Mouse (Mus musculus) NIH3T3 (cell line): ENCODE data around the gene Inf2.
A peak's percentile ranks its signal among the peaks of the same experiment; 100 is the strongest.

ENCODE experiments used
- DNase-seq: peaks from one replicate; pipeline ENCODE4 v3.0.0-alpha.2; 2012; ENCODE audit warnings: low read depth

The Inf2 gene

DNA sequence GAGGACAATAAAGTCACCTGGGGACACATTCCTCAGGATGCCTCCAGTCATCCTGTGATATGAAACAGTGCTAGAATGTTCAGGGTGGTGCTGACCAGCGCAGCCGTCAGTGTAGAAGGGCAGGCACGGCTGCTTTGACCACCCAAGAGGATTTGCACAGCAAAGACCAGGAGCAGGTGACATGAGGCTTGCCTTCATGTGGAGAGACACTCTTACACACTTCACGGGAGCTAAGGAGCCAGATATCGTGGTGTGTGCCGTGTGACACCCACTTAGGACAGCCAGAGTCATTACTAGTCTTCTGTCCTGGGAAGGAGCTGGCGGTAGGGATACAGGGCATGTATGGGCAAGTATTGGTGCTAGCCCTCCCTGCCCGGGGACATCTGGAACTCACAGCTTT is 18.4 kb upstream of the Inf2 start:
- no peak for DNase-seq

DNA sequence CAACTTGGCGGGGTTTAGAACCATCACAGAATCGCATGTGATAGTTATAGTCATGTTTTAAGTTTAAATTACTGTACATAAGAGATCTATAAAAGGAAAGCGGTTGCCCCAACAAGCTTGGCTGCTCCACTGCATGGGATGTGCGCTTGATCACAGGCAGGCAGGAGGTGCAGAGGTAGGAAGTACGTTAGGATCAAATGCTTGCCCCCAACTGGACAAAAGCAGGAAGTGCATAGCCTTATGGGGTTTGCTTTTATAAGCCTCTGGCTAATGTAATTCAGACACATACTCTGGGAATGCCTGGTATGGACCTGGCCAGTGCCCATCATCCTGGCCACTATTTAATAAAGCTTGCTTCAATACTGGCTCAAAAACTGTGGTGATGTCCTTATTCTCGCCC is 17.5 kb upstream of the Inf2 start:
- DNase-seq: peak; percentile 49

DNA sequence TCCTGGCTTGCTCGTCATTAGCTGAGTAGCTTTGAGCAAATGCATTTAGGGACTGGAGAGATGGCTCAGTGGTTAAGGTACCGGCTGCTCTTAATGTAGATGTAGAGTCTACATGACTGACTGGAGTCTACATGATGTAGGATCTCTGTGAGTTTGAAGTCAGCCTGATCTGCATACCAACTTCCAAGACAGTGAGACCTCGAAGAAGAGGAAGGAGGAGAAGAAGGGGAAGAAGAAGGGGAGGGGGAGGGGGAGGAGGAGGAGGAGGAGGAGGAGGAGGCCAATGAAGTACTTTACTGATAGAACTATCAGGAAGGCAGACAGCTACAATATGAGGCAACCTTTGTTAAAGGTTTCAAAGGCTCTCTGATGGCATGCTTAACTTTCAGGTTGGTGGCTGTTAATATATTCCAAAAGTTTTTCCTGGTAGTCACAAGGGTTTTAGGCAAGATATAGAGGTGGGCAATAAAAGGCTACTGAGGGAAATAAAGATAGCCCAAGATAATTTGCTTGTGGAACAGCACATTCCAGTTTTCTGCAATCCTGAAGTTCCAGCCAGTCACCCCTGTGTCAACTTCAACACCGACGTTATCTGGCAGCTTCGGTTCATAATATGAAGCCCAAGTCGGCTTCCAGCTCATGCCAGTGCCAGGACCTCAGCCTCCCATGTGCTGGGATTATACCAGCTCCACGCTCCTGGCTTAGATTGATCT is 13.2 kb upstream of the Inf2 start:
- no peak for DNase-seq

DNA sequence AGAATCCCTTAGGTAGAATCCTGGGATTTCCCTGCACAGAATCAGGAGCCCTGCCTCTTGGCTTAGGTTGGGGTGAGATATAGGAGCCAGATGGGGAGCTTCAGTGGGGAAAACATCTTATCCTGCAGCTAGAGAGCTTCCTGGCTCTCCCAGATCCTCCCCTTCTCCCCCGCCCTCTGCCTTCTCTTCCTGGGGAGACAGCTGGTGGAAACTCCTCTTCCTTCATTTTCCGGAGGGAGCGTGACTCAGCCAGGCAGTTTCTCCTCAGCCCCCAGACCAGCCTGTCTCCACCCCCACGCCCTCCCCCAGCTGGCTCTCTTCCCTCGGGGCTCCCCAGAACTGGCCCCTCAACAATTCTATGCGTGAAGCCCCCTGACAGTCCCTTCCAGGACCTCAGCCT is 12.2 kb upstream of the Inf2 start:
- peak; percentile 86 for DNase-seq

DNA sequence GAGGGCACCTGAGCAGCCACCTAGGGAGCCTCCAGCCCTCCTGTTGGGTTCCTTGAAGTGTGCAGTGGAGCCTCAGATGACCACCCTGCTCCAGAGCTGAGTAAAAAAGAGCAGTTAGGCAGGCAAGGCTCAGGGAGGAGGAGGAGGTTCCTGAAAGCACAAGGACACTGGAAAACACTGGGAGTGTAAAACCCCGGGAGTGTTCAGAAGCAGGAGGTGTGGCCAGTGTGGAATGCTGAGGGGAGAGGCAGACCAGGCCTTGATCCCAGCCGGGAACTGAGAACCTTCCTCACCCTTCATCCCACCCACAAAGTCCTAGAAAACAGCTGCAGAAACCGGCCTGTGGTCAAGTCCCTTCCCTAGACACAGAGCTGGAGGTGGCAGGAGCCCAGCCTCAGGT is 11.8 kb upstream of the Inf2 start:
- peak; percentile 76 for DNase-seq

DNA sequence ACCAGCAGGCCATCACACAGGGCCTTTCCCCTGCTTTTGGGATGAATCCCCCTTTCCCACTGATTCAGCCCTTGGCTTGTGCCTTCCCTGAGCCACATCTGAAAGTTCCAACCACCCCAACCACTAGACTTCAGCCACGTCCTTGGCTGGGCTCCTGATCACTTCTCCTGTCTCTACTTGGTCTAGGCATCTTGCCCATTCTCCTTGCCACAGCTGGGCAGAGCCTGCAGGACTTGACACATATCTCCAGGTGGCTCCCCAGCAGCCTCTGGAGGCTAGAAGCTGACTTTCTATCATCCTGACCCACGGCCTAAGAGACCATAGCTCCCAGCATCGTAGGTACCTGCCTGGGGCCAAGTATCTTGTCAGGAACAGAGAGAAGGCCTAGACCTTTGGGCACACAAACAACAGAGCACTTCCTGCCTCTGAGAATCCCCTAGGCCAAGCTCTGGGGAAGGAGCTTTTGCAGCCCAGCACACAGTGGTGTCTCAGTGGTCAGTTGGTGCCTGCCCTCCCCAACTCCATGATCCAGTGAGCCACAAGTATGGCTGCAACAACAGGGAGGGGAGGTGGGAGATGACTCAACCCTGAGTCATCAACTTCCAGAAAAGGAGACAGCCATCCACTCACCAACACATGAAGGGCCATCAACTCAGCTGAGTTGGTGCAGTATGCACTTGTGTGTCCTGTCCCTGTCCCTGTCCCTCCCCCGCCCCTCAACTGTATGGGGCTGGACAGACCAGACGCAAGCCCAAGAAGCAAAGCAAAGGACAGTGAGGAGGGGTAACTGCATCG is 10.1 kb upstream of the Inf2 start:
- DNase-seq: peak; percentile 92

DNA sequence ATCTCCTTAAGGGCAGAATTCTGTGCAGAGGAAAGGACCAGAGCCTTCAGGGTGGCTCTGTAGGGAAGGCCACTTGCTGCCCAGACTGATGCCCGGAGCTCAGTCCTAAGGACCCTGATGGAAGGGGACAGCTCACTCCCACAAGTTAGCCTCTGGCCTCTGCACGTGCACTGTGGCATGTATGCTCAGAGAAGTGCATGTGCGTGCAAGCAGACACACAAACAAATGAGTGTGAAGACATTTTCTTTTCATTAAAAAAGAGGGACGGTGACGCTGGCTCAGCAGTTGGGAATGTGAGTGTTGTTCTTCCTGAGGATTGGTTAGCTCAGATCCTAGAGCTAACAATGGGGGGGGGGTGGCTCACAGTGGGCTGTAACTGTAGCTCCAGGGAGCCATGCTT is 9.2 kb upstream of the Inf2 start:
- peak; percentile 72 for DNase-seq

DNA sequence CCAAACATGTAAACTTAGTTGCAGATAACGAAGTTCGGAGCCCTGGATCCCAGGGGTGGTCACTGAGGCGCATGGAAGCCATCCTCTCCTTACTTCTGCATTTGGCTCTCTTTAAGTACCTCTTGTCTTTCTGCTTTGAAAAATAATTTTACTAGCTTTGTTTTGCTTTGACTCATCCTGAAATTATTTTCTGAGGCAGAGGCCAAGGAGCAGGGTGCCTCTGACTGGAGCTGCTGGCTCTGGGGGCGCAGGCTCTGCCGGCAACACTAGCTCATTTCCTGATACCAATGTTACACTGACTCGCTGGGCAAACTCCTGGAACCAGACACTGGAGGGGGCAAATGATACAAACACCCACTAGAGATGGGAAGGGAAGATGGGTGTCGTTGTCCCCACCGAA is 8.7 kb upstream of the Inf2 start:
- DNase-seq: peak; percentile 74

DNA sequence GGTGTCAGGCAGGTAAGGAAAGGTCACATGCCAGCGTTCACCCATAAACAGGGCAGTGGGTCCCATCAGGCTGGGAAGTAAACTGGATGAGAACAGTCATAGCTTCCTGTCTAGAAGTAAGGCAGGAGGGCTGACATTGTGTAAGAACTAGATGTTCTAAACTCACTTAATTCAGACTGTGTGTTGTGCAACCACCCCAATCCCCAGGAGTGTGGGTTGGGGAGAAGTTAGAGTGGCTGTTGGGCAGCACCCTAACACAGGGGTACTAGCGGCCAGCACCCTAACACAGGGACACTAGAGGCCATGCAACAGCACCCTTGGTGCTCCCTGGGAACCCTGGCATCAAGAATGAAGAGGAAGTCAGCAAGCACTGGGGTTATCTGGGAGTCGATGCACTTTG is 7.5 kb upstream of the Inf2 start:
- DNase-seq: peak; percentile 78

DNA sequence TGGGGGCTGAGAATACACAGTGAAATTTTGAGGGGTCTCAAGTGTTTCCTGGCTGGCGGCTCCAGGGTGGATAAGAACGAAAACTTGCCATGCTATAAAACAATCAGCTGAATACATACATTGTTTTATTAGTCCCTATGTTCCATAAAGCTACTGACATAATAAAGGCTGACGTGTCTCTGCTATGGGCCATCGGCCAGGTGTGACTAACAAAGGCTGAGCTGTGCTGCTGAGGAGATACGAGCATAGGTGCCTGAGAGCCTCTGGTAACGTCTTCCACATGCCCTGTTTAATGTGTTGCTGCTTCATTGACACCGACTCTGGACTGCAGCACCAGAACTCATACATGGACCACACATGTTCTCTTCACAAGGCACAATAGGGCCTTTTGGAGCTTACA is 3.6 kb upstream of the Inf2 start:
- DNase-seq: peak; percentile 66

DNA sequence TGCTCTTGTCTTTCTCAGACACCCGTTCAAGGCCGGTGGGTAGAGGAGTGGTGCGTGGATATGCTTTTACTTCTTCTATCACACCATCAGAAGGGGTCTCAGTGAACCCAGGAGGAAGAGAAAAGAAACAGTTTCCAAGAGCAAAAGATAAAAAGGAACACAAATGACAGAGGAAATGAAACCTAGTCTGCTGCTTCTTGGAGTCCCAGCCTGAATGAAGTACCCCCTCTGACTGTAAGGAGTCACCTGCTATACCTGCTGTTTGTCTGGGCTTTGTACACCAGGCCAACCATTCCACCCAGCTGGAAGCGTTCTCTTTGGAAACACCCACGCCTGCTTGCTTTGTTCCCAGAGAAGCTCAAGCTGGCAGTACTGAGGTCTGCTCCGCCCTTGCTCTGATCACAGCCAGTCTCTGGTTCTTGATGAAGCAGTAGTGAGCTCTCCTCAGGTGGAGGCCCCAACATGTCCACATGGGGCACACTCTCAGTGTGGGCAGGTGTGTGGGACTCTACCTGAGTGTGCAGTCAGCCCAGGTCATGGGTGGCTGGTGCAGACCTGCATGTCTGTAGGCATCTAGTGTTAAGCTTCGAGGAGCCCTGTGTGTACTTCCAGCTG is 2.6 kb upstream of the Inf2 start:
- no peak for DNase-seq

DNA sequence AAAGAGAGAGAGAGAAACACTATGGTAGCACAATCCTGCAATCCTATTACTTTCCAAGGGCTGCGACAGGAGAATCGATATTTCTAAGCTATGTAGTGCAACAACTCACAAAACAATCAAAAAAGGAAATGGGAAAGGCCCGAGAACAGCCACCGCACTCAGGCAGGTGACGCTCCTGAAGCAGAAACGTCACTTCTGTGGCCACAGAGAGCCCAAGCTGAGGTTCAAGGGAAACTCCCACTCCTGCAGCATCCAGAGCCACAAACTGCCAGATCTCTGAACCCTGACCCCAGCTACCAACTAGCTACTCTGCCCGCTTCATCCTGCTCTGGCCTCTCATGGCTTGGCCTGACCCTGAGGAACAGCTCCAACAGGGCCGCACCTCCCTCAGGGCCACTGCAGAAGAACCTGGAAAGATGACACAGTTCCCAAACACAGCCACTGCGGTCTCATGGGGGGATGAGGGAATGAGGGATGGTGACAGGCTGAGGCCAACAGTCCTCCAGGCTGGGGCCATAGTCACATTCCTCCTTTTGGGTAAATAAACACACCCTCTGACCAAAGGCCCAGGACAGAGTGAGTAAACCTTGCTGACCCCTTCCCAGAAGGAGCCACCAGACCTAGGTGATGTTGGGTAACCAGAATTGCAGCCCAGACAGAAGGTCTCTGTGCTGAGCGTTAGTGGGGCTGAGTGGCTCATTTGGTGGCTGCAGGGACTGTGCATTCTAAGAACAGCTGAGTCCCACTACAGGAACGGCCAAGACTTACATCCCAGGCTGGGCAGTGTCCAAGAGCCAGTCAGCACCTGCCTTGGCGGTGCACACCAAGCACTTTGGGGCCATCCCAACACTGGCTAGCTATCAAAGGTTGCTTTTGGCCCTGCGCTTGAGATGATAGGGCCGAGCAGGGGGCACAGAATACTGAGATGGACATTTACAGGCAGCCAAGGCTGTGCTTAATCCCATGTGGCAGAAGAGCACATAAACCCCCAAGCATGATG is 1.2 kb upstream of the Inf2 start:
- DNase-seq: peak; percentile 36

DNA sequence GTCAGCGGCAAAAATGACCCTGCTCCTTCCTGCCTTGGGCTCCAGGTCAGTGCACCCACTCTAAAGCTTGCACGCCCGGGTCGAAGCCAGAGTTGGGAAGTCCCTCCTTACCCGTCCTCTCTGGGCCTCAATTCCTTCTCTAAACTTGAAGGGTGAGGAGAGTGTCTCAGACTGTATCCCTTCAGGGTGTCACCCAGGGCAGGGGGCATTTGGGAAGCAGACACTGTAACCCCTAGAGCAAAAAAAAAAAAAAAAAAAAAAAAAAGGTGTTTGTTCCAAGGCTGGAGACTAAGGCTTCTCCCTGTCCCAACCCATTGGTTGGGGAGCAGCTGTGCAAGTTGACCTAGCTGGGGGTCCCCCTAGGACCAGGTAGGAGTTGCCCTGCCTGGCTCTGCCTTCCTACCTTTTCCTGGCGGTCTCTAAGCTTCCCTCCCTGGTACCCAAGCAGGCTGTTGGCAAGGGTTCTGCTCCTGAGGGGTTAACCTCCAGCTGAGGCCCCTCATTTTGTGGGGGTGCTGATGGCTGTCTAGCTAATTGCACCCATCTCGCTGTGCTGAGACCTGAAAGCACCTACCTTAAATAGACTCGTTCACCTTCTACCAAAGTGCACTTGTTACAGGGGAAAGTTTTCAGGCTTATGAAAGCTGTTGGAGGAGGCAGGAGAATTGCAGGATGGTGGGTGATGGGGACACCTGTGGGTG is 1.1 kb downstream of the Inf2 start:
- DNase-seq: no peak

DNA sequence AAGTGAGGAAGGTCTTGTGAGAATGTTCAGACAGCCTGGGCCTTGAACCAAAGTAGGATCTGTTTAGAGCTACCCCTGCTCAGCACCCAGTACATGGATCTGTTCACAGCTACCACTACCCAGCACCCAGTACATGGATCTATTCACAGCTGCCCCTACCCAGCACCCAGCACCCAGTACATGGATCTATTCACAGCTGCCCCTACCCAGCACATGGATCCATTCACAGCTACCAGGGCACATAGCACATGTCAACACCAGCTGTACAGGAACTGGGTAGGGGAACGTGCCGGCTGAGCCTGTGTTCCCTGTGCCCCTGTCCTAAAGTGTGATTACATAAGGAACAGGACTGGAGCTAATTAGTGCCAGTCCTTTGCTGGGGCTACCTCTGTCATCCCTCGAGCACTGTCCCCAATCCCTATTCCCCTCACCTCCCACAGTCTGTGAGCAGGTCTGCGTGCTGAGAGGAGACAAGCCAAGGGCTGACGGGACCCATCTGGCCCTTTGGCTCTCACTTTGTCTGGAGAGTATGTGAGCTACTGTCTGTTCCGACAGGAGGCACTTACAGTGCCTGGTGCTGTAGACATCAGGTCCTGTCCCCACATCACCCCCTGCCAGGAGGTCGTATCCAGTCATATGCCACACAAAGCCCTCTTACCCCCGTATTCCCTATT is 2.1 kb downstream of the Inf2 start:
- no peak for DNase-seq

DNA sequence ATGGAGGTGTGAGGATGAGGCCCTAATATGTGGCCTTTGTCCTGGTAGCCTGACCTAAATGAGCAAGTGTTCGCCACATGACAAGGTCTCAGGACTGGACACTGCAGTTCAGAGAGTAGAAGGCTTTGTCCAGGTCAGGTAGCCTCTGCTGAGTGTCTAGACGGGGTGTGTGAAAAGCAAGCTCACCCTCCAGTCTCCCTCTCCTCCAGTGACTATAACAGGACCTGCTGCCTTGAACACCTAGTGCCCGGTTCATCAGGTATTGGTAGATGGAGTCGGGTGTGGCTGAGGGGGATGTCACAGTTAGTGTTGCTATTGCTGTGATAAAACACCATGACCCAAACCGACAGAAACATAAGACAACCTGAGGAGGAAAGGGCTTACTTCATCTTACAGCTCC is 2.7 kb downstream of the Inf2 start:
- DNase-seq: no peak

DNA sequence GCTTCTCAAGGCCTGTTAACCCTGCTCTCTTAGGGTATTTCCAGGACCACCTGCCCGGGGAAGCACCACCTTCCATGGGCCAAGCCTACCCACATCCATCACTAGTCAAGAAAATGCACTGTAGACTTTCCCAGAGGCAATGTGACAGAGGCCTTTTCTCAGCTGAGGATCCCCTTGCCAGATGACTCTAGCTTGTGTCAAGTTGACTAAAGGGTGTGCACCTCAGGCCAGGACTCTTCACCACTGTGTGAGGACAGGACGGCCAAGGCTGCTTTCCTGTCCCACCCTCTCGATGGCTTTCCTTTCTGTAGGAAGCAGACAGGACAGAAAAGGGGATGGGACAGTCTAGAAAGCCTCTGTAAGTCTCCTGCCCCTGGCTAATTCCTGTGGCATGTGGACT is 3.1 kb downstream of the Inf2 start:
- DNase-seq: no peak

DNA sequence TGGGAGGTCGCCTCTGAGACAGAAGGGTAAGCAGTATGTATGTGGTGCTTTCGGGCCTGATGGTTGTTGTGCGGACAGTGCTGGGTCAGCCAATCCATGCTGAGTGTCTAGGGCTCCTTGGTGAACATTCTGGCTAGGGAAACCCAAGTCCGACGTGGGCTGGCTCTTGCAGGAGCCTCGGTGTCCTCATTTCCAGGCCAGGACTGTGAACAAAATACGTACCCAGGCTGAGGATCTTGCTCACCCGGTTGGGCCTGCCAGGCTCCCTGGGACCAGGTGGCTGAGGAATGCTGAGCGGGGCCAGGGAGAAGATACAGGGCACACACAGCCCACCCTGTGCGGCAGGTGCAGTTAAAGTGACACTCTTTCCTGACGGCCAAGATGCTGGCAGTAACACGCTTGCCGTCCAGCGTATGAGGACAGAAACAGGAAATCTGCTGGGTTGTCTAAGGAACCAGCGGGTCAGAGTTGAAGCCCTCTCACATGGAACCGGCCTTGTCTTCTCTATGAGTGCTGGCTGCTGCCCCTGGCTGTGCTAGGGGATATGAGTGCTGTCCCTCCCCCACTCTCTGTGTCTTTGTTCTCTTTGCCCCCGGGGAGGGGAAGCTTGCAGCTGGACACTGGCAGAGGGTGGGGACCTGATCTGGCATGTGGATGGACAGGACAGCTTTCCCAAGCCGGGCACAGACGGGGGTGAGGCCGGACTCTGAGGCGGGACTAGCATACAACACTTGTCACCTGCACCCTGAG is 4.6 kb downstream of the Inf2 start:
- DNase-seq: no peak

DNA sequence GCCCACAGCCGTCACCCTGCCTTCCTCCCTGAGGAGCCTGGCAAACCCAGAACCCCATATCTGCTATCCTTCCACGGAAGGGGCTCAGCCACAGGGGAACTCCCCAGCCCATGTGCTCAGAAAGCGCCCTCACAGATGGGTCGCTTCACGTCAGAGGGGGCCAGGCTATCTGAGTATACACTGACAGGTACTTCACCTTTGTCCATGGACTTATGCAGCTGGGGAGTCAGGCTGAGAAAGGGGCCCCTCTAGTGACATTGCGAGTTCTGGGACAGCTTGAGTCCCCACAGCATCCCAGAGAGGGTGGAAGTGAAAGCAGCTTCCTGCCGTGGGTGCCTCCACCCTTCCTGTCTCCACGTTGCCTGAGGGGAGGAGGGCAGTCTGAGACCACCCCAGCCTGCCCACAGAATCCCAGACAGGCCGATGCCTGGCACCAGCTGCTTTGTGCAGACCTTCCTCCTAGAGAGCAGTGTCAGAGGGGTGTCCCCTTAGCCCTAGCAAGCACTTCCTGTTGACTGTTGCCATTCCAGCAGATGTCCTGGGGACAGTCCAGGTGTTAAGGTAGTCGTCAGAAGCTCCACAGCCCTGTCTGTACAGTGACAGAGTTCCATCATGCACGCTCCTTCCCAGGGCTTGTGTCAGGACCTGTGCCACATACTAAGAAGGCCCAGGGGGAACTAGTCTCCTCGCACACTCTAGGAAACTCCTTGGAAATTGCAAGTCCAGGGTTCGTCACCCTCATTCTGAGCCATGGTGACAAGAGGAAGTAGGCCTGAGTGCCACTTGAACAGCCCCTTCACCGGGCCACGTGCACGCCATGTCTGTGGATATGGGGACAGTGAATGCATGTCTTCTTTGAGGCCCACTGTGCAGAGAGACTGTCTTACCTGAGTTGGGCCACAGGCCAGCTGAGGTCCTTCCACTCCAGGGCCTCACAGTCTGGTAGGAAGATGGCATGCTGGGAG is 5.6 kb downstream of the Inf2 start:
- no peak for DNase-seq

DNA sequence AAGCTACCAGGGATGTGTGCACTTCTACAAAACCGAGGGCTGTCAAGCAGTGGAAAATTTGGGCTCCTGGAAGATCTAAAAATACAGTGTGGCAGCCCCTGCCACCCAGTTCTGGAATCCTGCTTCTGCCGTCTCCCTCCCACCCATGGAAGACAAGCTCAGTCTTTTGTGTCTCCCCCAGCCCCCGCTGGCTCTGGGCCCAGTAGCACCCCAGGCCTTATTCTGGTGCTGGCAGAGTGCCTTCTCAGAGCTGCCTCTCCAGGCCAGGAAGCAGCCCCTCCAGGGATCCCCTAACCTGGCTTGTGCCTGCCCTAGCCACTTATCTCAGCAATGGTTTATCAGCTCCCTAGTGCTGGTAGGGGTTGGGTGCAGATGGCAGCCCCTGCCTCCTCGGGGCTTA is 6.4 kb downstream of the Inf2 start:
- DNase-seq: no peak
